Mouse (Mus musculus): ENCODE results near the gene Pak4. TPM values are rescaled to one million over a fixed set of nuclear protein-coding genes. Genes with fewer than 3 reads are reported as not detected.
A peak's percentile ranks its signal among the peaks of the same experiment; 100 is the strongest.

Pak4 gene
- polyA plus RNA-seq, 1 experiment from 2014 or later: 78.4 TPM

DNA sequence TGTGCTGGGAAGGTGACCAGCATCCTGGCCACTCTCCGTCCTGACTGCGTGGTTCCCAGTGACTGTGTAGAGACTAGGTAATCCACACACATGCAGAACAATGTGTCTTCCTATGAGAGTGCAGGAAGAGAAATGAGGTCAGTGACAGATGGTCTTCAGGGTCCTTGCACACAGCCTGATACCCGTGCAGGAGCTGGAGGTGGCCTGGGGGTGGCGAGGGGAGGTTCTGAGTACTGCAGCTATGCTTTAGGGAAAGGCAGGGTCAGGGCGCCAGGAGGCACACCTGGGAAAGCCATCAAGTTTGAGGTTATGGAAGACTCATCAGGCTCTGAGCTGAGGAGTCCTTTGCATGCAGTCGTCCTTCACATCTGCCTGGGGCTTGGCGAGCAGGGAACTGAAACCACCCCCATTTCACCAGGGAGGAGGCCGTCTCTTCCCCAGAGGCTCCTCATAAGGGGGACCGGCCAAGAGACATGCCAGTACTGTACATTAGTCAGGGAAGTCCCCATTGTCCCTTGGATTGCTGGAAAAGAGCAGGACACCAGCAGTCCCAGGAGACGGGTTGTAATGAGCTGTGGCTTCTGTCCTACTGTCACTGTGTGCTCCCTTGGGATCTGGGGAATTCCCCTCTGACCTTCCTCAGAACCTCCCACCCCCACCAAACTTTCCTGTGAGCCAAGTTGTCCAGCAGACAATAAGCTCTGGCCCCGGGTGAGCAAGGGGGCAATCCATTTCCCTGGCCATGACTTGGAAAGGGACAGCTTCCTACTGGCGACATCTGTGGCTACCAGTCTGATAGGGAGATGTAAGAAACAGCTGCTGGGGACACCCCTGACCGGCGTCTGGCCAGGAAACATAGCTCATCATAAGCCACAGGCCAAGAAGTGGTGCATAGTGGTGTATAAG lies 4.5 kb downstream of the Pak4 start:
- Histone ChIP-seq H3K9me3 (ENCODE audit: low read length) (no peaks in the 10 kb centered on the region), H3K36me3 (ENCODE audit: insufficient read depth, low read length) (no peaks in the 10 kb centered on the region; the same call in 1 of the 2 replicates), H3K27me3 (ENCODE audit: insufficient read depth, low read length) (no peaks in the 10 kb centered on the region), H3K4me3 (ENCODE audit: low read length) (no peak overlapping the region), H3K4me2 (replicated peaks; ENCODE audit: low read depth, low read length) (no peak overlapping the region), H3K9ac (replicated peaks; ENCODE audit: low read length) (peak overlapping the region; percentile 20), H3K27ac (ENCODE audit: low read length) (peak overlapping the region; percentile 67), H3K4me1 (ENCODE audit: insufficient read depth, low read length) (peaks cover 73% of the 10 kb centered on the region)
- no peak for ATAC-seq (ENCODE audit: low FRiP score, low TSS enrichment)
- WGBS: 21% methylated on average over 14 of the region's 14 CpGs

DNA sequence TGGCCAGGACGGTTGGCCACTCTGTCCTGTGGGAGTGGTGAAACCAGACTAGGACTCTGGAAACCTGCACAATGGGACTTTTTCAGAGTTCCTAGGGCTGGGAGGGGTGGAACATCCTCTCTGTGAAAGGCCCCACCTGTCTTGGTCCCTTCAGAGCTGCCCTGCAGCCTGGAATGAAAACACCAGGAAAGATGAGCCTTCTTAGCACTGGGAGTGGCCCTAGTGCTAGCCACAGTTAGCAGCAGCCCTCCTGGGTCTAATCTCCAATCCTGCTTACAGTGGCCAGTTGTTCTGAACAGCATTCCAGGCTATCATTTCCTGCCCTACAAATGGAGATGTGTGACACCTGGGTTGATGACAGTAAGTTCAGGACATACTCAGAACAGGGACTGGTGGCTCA lies 6.1 kb downstream of the Pak4 start:
- Histone ChIP-seq H3K4me1 (ENCODE audit: insufficient read depth, low read length) (peaks cover 82% of the 10 kb centered on the region), H3K4me2 (replicated peaks; ENCODE audit: low read depth, low read length) (no peak overlapping the region), H3K27me3 (ENCODE audit: insufficient read depth, low read length) (no peaks in the 10 kb centered on the region), H3K4me3 (ENCODE audit: low read length) (no peak overlapping the region), H3K36me3 (ENCODE audit: insufficient read depth, low read length) (no peaks in the 10 kb centered on the region; the same call in 1 of the 2 replicates), H3K9ac (replicated peaks; ENCODE audit: low read length) (no peak overlapping the region), H3K9me3 (ENCODE audit: low read length) (no peaks in the 10 kb centered on the region), H3K27ac (ENCODE audit: low read length) (no peak overlapping the region)
- ATAC-seq (ENCODE audit: low FRiP score, low TSS enrichment): no peak
- 40% methylated on average over 1 of the region's 1 CpGs for WGBS

DNA sequence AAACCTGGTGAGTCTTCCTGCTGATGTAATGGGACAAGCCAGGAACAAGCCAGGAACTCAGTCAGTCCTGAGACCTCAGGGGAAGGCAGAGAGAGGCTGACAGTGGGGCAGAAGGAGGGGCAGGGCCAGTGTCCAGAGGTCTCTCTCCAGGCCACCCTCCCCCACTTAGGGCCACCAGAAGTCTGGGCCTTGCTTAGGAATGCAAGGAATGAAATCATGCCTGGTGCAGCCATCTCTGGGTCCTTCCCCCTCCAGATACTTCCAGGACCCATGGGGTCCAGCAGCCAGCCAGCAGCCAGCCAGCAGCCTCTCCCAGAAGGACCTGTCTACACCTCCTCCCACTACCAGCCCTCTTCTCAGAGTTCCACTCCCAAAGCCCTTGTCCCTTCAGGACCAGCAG lies 10.3 kb downstream of the Pak4 start:
- Histone ChIP-seq H3K36me3 (ENCODE audit: insufficient read depth, low read length) (no peaks in the 10 kb centered on the region), H3K4me3 (ENCODE audit: low read length) (no peak overlapping the region), H3K27me3 (ENCODE audit: insufficient read depth, low read length) (no peaks in the 10 kb centered on the region), H3K4me1 (ENCODE audit: insufficient read depth, low read length) (peaks cover 79% of the 10 kb centered on the region), H3K4me2 (replicated peaks; ENCODE audit: low read depth, low read length) (no peak overlapping the region), H3K9me3 (ENCODE audit: low read length) (no peaks in the 10 kb centered on the region), H3K9ac (replicated peaks; ENCODE audit: low read length) (peak overlapping the region; percentile 39; the same call in 1 of the 2 replicates), H3K27ac (ENCODE audit: low read length) (peak overlapping the region; percentile 79)
- peak; percentile 72 for ATAC-seq (ENCODE audit: low FRiP score, low TSS enrichment)

DNA sequence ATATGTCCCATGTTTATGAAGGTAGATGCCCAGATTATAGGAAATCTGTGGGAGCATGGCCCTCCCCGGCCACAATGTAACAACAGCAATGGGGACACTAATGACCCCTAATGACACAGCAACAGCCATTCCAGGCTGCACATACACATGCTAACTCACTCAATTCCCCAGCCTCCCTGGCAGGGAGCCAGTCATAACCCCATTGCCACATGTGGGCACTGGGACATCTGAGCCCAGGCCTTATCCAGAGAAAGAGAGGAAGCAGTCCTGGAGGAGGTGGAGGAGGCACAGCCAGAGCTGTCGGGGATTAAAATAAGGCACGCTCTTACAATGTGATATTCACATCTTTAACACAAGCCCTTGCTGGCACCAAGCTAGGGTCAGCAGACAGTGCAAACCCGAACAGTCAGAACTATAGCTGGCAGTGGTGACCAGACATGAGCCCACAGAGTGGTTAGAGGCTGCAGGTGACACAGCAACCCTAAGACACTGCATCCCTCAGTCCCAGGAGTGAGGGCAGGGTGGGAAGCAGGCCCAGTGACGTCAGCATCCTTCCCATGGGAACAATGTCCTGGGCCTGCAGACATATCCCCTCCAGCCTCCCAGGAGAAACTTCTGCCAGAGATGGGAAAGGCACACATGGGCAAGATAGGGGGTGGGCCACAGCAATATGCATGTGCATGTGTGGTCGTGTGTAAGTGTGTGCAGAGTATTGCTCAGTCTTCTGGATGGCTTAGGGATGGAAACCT lies 11.1 kb downstream of the Pak4 start:
- peak overlapping the region; percentile 79; the same call in 1 of the 2 replicates for H3K27ac ChIP-seq (ENCODE audit: low read length)
- H3K4me3 ChIP-seq (ENCODE audit: low read length): no peak overlapping the region
- H3K9me3 ChIP-seq (ENCODE audit: low read length): no peaks in the 10 kb centered on the region
- 0 out of 2 replicates have a peak, but pooled peaks have one; percentile 18 for ATAC-seq (ENCODE audit: low FRiP score, low TSS enrichment)
- H3K27me3 ChIP-seq (ENCODE audit: insufficient read depth, low read length): no peaks in the 10 kb centered on the region
- H3K9ac ChIP-seq (replicated peaks; ENCODE audit: low read length): no peak overlapping the region
- WGBS: 58% methylated on average over 6 of the region's 6 CpGs
- no peaks in the 10 kb centered on the region for H3K36me3 ChIP-seq (ENCODE audit: insufficient read depth, low read length)
- H3K4me2 ChIP-seq (replicated peaks; ENCODE audit: low read depth, low read length): no peak overlapping the region
- H3K4me1 ChIP-seq (ENCODE audit: insufficient read depth, low read length): peaks cover 75% of the 10 kb centered on the region

GRCm38 (mm10) chr7:28585001-28585400 lies 13.0 kb downstream of the Pak4 start:
- Histone ChIP-seq H3K27me3 (ENCODE audit: insufficient read depth, low read length) (no peaks in the 10 kb centered on the region), H3K9ac (replicated peaks; ENCODE audit: low read length) (peak overlapping the region; percentile 14; the same call in 1 of the 2 replicates), H3K4me3 (ENCODE audit: low read length) (no peak overlapping the region), H3K4me2 (replicated peaks; ENCODE audit: low read depth, low read length) (no peak overlapping the region), H3K27ac (ENCODE audit: low read length) (no peak overlapping the region), H3K36me3 (ENCODE audit: insufficient read depth, low read length) (peaks cover 6% of the 10 kb centered on the region; the same call in 1 of the 2 replicates), H3K9me3 (ENCODE audit: low read length) (no peaks in the 10 kb centered on the region), H3K4me1 (ENCODE audit: insufficient read depth, low read length) (peaks cover 76% of the 10 kb centered on the region)
- WGBS: 69% methylated on average over 6 of the region's 6 CpGs
- no peak for ATAC-seq (ENCODE audit: low FRiP score, low TSS enrichment)

DNA sequence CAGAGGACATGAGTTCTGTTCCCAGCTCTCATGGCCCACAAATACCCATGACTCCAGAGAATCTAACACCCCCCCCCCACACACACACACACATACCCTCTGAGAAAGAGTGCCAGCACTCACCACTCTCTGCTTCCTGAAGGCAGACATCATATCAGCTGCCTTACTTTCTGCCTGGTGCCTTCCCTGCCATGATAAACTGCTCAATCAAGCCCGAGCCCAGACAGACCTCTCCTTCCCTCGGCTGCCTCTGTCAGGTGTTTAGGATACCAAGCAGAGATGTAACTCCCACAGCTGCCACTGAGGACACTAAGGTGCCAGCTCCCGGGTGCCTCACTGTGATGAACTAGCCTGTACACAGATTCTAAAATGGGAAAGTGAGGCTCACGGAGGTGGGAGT lies 13.5 kb downstream of the Pak4 start:
- ATAC-seq (ENCODE audit: low FRiP score, low TSS enrichment): no peak
- H3K9ac ChIP-seq (replicated peaks; ENCODE audit: low read length): no peak overlapping the region
- no peak overlapping the region for H3K4me2 ChIP-seq (replicated peaks; ENCODE audit: low read depth, low read length)
- no peaks in the 10 kb centered on the region for H3K27me3 ChIP-seq (ENCODE audit: insufficient read depth, low read length)
- peaks cover 81% of the 10 kb centered on the region for H3K4me1 ChIP-seq (ENCODE audit: insufficient read depth, low read length)
- H3K36me3 ChIP-seq (ENCODE audit: insufficient read depth, low read length): peaks cover 6% of the 10 kb centered on the region; the same call in 1 of the 2 replicates
- H3K27ac ChIP-seq (ENCODE audit: low read length): no peak overlapping the region; the same call in 1 of the 2 replicates
- H3K4me3 ChIP-seq (ENCODE audit: low read length): no peak overlapping the region
- H3K9me3 ChIP-seq (ENCODE audit: low read length): no peaks in the 10 kb centered on the region
- 44% methylated on average over 4 of the region's 4 CpGs for WGBS

- no peak overlapping the region for H3K9ac ChIP-seq (replicated peaks; ENCODE audit: low read length)
- peaks cover 6% of the 10 kb centered on the region; the same call in 1 of the 2 replicates for H3K36me3 ChIP-seq (ENCODE audit: insufficient read depth, low read length)
- no peak for ATAC-seq (ENCODE audit: low FRiP score, low TSS enrichment)
- peaks cover 81% of the 10 kb centered on the region for H3K4me1 ChIP-seq (ENCODE audit: insufficient read depth, low read length)
- no peaks in the 10 kb centered on the region for H3K27me3 ChIP-seq (ENCODE audit: insufficient read depth, low read length)
- H3K4me3 ChIP-seq (ENCODE audit: low read length): no peak overlapping the region
- 64% methylated on average over 8 of the region's 8 CpGs for WGBS
- peak overlapping the region; percentile 25; the same call in 1 of the 2 replicates for H3K27ac ChIP-seq (ENCODE audit: low read length)
- H3K9me3 ChIP-seq (ENCODE audit: low read length): no peaks in the 10 kb centered on the region
- H3K4me2 ChIP-seq (replicated peaks; ENCODE audit: low read depth, low read length): no peak overlapping the region
Measured at GRCm38 (mm10) chr7:28583570-28584344, 14.2 kb downstream of the Pak4 start.

DNA sequence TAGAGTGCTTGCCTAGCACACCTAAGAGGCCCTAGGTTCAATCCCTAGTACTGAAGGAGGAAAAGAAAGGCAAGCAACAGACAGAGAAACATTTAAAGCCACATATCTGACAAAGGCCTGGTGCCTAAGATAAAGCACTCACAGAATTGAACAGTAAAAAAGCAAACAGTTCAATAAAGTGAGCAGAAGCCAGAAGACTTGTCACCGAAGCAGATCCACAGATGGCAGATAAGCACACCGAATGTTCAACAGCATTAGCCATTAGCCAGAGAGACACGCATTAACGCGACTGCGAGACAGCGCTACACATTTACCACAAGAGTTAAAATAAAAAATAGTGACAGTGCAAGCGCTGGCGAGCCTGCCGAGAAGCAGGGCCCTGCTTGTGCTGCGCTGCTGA lies 15.1 kb downstream of the Pak4 start:
- no peak overlapping the region; the same call in 1 of the 2 replicates for H3K27ac ChIP-seq (ENCODE audit: low read length)
- H3K9me3 ChIP-seq (ENCODE audit: low read length): no peaks in the 10 kb centered on the region
- no peak overlapping the region for H3K4me2 ChIP-seq (replicated peaks; ENCODE audit: low read depth, low read length)
- no peaks in the 10 kb centered on the region for H3K27me3 ChIP-seq (ENCODE audit: insufficient read depth, low read length)
- ATAC-seq (ENCODE audit: low FRiP score, low TSS enrichment): no peak
- H3K4me1 ChIP-seq (ENCODE audit: insufficient read depth, low read length): peaks cover 82% of the 10 kb centered on the region
- peaks cover 6% of the 10 kb centered on the region; the same call in 1 of the 2 replicates for H3K36me3 ChIP-seq (ENCODE audit: insufficient read depth, low read length)
- 79% methylated on average over 11 of the region's 11 CpGs for WGBS
- no peak overlapping the region for H3K9ac ChIP-seq (replicated peaks; ENCODE audit: low read length)
- H3K4me3 ChIP-seq (ENCODE audit: low read length): no peak overlapping the region

GRCm38 (mm10) chr7:28581721-28582120 lies 16.3 kb downstream of the Pak4 start:
- H3K9me3 ChIP-seq (ENCODE audit: low read length): no peaks in the 10 kb centered on the region
- no peak overlapping the region for H3K27ac ChIP-seq (ENCODE audit: low read length)
- H3K4me2 ChIP-seq (replicated peaks; ENCODE audit: low read depth, low read length): no peak overlapping the region
- peaks cover 6% of the 10 kb centered on the region; the same call in 1 of the 2 replicates for H3K36me3 ChIP-seq (ENCODE audit: insufficient read depth, low read length)
- no peaks in the 10 kb centered on the region for H3K27me3 ChIP-seq (ENCODE audit: insufficient read depth, low read length)
- WGBS: 77% methylated on average over 4 of the region's 4 CpGs
- H3K4me1 ChIP-seq (ENCODE audit: insufficient read depth, low read length): peaks cover 82% of the 10 kb centered on the region
- no peak for ATAC-seq (ENCODE audit: low FRiP score, low TSS enrichment)
- no peak overlapping the region for H3K4me3 ChIP-seq (ENCODE audit: low read length)
- H3K9ac ChIP-seq (replicated peaks; ENCODE audit: low read length): peak overlapping the region; percentile 17; the same call in 1 of the 2 replicates
